Mouse (Mus musculus) brain, embryonic 14.5 days (tissue): ENCODE measurements around the gene Slc38a3.

Source experiments
- CTCF ChIP-seq: fragments of 200-500 bp; IDR thresholded peaks from 2 replicates; pipeline ENCODE4 v1.5.1; 2012; ENCODE audit warnings: inconsistent platforms, mild to moderate bottlenecking, moderate library complexity, borderline replicate concordance; ENCODE audit not compliant: insufficient read depth, insufficient read length; ENCODE audit errors: extremely low read depth
- POLR2A ChIP-seq: fragments of 200-500 bp; IDR thresholded peaks from 2 replicates; pipeline ENCODE4 v1.6.1; 2012; ENCODE audit warnings: mild to moderate bottlenecking, inconsistent platforms, borderline replicate concordance; ENCODE audit not compliant: poor library complexity, insufficient read depth, insufficient read length, severe bottlenecking; ENCODE audit errors: extremely low read depth

DNA sequence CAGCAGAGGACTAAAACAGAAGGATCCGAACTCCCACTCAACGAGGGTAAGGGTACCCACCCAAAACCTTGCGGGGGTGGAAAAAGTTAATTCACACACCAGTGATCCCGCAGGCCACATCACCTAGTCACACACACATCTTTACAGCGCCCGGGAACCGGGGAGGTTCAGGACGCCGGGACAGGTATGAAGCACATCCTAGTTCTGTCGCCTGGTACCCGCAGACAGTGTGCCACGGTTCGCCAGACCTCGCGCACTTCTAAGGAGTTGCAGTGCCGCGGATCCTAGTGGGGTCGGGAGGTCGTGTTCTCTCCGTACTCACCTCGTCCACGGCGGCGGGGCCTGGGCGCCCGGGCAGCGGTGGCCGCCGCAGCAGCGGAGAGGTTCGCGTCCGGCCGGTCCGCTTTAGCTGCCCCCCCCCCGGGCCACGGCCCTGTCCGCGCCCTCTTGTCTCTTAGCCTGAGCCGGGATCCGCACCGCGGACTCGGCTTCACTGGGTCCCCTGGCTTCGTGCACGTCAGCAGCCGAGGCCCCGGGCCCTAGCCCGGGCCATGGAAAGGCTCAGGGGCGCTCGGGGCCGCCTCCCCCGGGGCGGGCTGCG lies 39.9 kb upstream of the Slc38a3 start:
- TF ChIP-seq POLR2A = no peak
- TF ChIP-seq CTCF = no peak
